Mouse (Mus musculus) olfactory bulb, adult 2 months (tissue): ENCODE results near the gene Gzme.
"Not testable (repeated sequence)": the region's sequence is repeated elsewhere in the genome, so short reads cannot be mapped to it uniquely, and the experiment has no call there.

Experiments used
- CTCF ChIP-seq: fragments of 200-500 bp; IDR thresholded peaks from 2 replicates; pipeline ENCODE4 v1.5.1; 2012; ENCODE audit warnings: low read depth, mild to moderate bottlenecking, low read length, moderate library complexity; ENCODE audit not compliant: insufficient read depth
- POLR2A ChIP-seq: fragments of 200-500 bp; IDR thresholded peaks from 2 replicates; pipeline ENCODE4 v1.6.1; 2012; ENCODE audit warnings: mild to moderate bottlenecking, low read depth, low read length, moderate library complexity; ENCODE audit not compliant: insufficient read depth

GRCm38 (mm10) chr14:56115531-56116310 is 4.7 kb downstream of the Gzme start:
- not testable (repeated sequence) for TF ChIP-seq POLR2A, CTCF
